ENCODE assay signal across 18 mouse cellular contexts in the genomic region with DNA sequence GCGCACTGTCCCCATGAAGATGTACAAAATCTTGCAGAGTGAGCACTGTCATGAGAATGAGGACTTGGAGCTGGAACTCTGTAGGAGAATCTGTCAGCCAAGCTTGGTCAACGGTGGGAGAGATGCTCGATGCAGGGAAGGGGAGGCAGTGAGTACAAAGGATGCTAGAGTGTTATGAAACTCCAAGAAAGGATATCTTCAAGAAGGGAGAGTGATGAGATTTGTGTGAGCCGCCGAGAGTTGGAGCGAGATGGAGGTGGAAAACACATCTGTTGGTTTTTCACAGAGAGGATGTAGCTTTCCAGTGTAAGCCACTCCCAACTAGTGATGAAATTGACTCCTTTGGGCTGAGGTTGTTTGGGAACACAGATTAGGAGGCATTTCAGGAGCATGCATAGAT.
DNase-seq lines count a peak whose midpoint lies in the region.
"Had no signal": no experiment of that assay in that cellular context is flagged by ENCODE, and none has a peak within 500 bp of the region (broad histone marks: within the 10 kb centered on the region; RNA-seq: fewer than 3 reads in every experiment).

No protein-coding gene starts in this region.

- peak; percentile 40 to 48 for DNase-seq in frontal cortex, adult 2 months (ENCODE audit: extremely low spot score in 1 of 2, low spot score in 1 of 2)
- DNase-seq in frontal cortex, postnatal 25 days (ENCODE audit: low spot score in 2 of 2) = no peak
- peak; percentile 13 to 78 for DNase-seq in left cerebral cortex, postnatal 25 days (ENCODE audit: low spot score in 2 of 2)
- DNase-seq in left cerebral cortex, postnatal 14 days (ENCODE audit: low spot score in 2 of 2) = no peak
- DNase-seq in right cerebral cortex, postnatal 36 days (ENCODE audit: low spot score in 2 of 2) = peak; percentile 16 to 26
- DNase-seq in right cerebral cortex, postnatal 4 days = no peak
- DNase-seq: adrenal gland, postnatal 10 days; adrenal gland, postnatal 36 days; B cell, adult 2 months; cerebellum, adult 11 months; cerebellum, adult 2 months; cerebellum, adult 9-11 months; cerebellum, postnatal 25 days; forebrain, postnatal 0 days; gastrocnemius, postnatal 25 days; heart, adult 18-20 months; heart, postnatal 10 days; heart, postnatal 36 days had no signal

- intact Hi-C loops in left cerebral cortex, postnatal 25 days (cut with DNase I) = loop anchor here (10.0 kb wide), 1 partner anchor 166 kb away; no protein-coding TSS in a partner anchor
- intact Hi-C loops in left cerebral cortex, postnatal 14 days (cut with DNase I) = no loop called here

Comparison
In these comparisons a context has a peak if more than half of its experiments do, and no peak if none do; other contexts are left out.
1. DNase-seq: peak in frontal cortex, adult 2 months (2 of 2), left cerebral cortex, postnatal 25 days (2 of 2) and right cerebral cortex, postnatal 36 days (2 of 2); none in frontal cortex, postnatal 25 days (0 of 2), left cerebral cortex, postnatal 14 days (0 of 2) and right cerebral cortex, postnatal 4 days (single experiment).